Mouse (Mus musculus): ENCODE data around the gene Gm28363. TPM values are rescaled to one million over a fixed set of nuclear protein-coding genes. Genes with fewer than 3 reads are reported as not detected.

Gm28363 gene
- total RNA-seq (2023): not detected in 2 replicates

GRCm38 (mm10) chr1:117696831-117697230, at the start of gene Gm28363:
TSS of gene Gm28363 (plus strand) at chr1:117697131.

Other genes starting within 250 kb of the Gm28363 start
- not detected in 2 replicates for gene B020011L13Rik, start 84.0 kb downstream of the Gm28363 start, total RNA-seq (2023)
- not detected in 2 replicates for gene Gm28360, start 132.9 kb downstream of the Gm28363 start, total RNA-seq (2023)
- not detected in 2 replicates for gene Gm28168, start 230.9 kb downstream of the Gm28363 start, total RNA-seq (2023)

Data from neutrophil, adult 65 days (primary cell).